Mouse (Mus musculus): Measurements from ENCODE around the gene Cdh10.

The Cdh10 gene

GRCm38 (mm10) chr15:18975041-18975440, 156.3 kb downstream of the Cdh10 start:
- no peak for DNase-seq (ENCODE audit: low read depth, low spot score)

GRCm38 (mm10) chr15:18984891-18985290, 166.1 kb downstream of the Cdh10 start:
- no peak for DNase-seq (ENCODE audit: low read depth, low spot score)

GRCm38 (mm10) chr15:18987671-18988070, 168.9 kb downstream of the Cdh10 start:
- no peak for DNase-seq (ENCODE audit: low read depth, low spot score)

- no peak for DNase-seq (ENCODE audit: low read depth, low spot score)
Measured at GRCm38 (mm10) chr15:18993512-18993911, 174.8 kb downstream of the Cdh10 start.

- DNase-seq (ENCODE audit: low read depth, low spot score), result no peak
Measured at GRCm38 (mm10) chr15:18994294-18994693, 175.5 kb downstream of the Cdh10 start.

GRCm38 (mm10) chr15:19010829-19011228, 192.1 kb downstream of the Cdh10 start:
- DNase-seq (ENCODE audit: low read depth, low spot score), result no peak

- no peak for DNase-seq (ENCODE audit: low read depth, low spot score)
Measured at GRCm38 (mm10) chr15:19032983-19033382, 214.2 kb downstream of the Cdh10 start.

GRCm38 (mm10) chr15:19040077-19040476, 221.3 kb downstream of the Cdh10 start:
- DNase-seq (ENCODE audit: low read depth, low spot score), result no peak

Data from mesoderm, embryonic 11.5 days (tissue).